Mouse (Mus musculus) lung, adult 2 months (tissue): ENCODE data around the gene Pars2. TPM values are rescaled to one million over a fixed set of nuclear protein-coding genes. Genes with fewer than 3 reads are reported as not detected.

ENCODE experiments used
- DNase-seq: peaks from one replicate; pipeline ENCODE4 v3.0.0; 2022
- H3K4me1 ChIP-seq: fragments of 200-500 bp; 2 replicates; pipeline ENCODE4 v1.6.1; 2011; ENCODE audit warnings: low read length; ENCODE audit not compliant: control insufficient read depth, insufficient read depth
- H3K4me3 ChIP-seq: fragments of 200-500 bp; replicated peaks from 2 replicates; pipeline ENCODE3; 2011; ENCODE audit warnings: low read depth, mild to moderate bottlenecking, control low read depth, low read length; ENCODE audit errors: extremely low read depth
- CTCF ChIP-seq: fragments of 200-500 bp; IDR thresholded peaks from 2 replicates; pipeline ENCODE4 v1.5.1; 2011; ENCODE audit warnings: mild to moderate bottlenecking, low read length, control low read depth; ENCODE audit not compliant: insufficient read depth
- POLR2A ChIP-seq: fragments of 200-500 bp; IDR thresholded peaks from 2 replicates; pipeline ENCODE4 v1.6.1; 2011; ENCODE audit warnings: low read depth, mild to moderate bottlenecking, control low read depth, low read length, borderline replicate concordance; ENCODE audit errors: extremely low read depth
- WGBS: fragments of 180-500 bp; shearing (Covaris S2); methylation state at CpG from one replicate; pipeline ENCODE4 v1.1.7; 2018; 5-methylcytosine and 5-hydroxymethylcytosine counted together
- polyA plus RNA-seq: library from polyadenylated mRNA; depleted of rRNA; stranded (reverse); fragments of >200 nt; gene quantifications from 2 replicates; pipeline ENCODE4 v1.2.3, GENCODE M21; 2012

Pars2 gene
- polyA plus RNA-seq, 1 experiment: 7.8 TPM

DNA sequence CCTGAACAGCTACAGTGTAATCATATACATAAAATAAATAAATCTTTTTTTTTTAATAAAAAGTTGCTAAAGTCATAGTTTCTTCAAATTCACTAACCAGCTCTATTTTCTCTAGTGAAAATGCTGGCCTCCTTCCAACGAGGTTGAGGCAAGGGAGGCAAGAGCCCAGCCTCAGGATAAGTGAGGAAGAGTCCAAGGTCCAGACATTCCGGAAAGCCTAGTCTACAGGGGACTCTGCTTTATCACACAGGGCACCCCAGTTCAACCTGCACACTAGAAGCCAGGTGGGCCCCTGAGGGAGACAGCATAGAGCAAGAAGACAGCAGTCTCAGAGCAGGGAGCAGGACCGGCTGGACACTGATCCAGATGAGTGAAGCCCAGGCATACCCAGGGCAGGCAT lies 29.4 kb upstream of the Pars2 start:
- WGBS: 48% methylated on average over 3 of the region's 3 CpGs
- TF ChIP-seq POLR2A (no peak), CTCF (no peak)
- DNase-seq: no peak
- Histone ChIP-seq H3K4me1 (no peaks in the 10 kb centered on the region), H3K4me3 (no peak overlapping the region)

DNA sequence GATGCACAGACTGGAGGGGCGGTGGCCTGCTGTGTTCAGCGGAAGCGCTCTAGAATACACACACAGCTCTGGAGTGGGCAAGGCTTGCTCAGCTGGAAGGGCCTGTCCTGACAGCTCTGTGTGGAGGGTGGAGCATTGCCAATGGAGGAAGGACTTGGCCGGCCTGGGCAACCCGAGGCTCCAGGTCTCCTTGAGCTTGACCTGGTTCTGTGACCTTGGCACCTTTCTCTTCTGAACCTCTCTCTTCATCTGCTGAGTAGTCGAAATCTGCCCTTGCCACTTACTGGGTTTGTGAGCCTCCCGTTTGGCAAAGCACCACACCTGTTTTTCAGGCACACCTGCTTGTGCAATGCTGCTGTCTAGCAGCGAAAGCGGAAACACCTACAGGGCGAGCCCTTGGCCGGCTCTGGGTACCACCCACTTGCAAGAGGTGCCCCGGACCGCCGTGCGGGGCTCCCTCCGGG lies 28.8 kb upstream of the Pars2 start, which contains the start of gene Ttc22:
Ttc22 (plus strand) TSS at position 403 of the 464 bp plus-strand sequence.
- Histone ChIP-seq H3K4me1 (no peaks in the 10 kb centered on the region), H3K4me3 (peak within 1 kb of the TSS; percentile 12)
- TF ChIP-seq POLR2A (no peak), CTCF (no peak)
- 18% methylated on average over 16 of the region's 16 CpGs for WGBS
- peak; percentile 69 for DNase-seq

DNA sequence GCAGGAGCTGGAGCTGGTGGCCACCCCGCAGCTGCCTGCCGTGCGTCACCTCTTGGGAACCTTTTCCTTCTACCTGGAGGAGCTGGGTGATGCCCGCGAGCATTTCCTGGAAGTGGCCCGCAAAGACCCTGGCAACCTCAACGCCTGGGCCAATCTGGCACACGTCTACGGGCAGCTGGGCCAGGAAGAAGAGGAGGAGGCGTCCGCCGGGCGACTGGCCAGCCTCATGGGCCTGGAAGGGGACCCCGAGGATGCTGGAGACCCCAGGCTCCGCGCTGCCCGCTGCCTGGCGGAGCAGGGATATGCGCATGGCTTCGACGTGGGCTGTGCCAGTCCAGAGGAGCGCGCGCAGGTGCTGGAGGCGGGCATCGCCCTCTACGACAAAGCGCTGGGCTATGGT lies 28.2 kb upstream of the Pars2 start:
- no peak for DNase-seq
- Histone ChIP-seq H3K4me1 (no peaks in the 10 kb centered on the region), H3K4me3 (no peak overlapping the region)
- 17% methylated on average over 28 of the region's 28 CpGs for WGBS
- TF ChIP-seq POLR2A: no peak
- TF ChIP-seq CTCF: no peak

GRCm38 (mm10) chr4:106624271-106624670 lies 26.6 kb upstream of the Pars2 start:
- TF ChIP-seq POLR2A: no peak
- no peak for TF ChIP-seq CTCF
- WGBS: 71% methylated on average over 10 of the region's 10 CpGs
- Histone ChIP-seq H3K4me3 (no peak overlapping the region), H3K4me1 (no peaks in the 10 kb centered on the region)
- DNase-seq: no peak

- no peak for DNase-seq
- Histone ChIP-seq H3K4me1 (peaks cover 2% of the 10 kb centered on the region; the same call in 1 of the 2 replicates), H3K4me3 (no peak overlapping the region)
- TF ChIP-seq CTCF (no peak), POLR2A (no peak)
- 70% methylated on average over 5 of the region's 5 CpGs for WGBS
These were observed 23.1 kb upstream of the Pars2 start for GRCm38 (mm10) chr4:106627809-106628208.

DNA sequence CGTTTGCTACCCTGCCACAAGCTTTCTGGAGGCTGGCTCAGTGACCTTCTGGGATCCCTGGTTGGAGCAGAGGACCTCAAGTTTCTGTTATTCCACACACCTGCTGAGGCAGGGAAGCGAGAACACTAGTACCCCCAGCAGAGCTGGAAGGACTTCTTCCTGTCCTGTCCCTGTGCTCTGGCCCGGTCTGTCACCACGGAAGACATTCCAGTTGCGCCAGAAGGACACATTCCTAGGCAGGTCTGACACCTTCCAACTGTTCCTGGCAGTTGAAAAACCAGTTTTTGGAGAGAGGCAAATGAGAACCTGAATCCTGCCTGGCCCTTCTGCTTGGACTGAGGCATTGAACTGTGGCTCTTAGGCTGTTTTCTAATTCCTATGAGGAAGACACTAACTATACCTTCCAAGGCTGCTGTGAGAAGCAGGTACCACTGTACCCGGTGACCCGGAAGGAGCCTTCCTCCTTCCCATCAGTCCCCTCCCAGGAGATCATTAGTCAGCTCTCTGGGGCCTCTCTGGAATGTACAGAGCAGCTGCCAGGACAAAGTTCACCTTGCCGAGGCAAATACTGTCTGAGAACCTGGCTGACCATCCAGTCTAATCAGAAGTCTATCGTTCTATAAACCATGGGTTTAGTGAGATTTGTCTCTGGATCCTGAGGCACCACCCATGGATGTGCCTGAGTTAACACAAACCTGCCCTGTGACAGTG lies 22.1 kb upstream of the Pars2 start:
- Histone ChIP-seq H3K4me3 (no peak overlapping the region), H3K4me1 (peaks cover 2% of the 10 kb centered on the region; the same call in 1 of the 2 replicates)
- WGBS: 27% methylated on average over 9 of the region's 9 CpGs
- no peak for TF ChIP-seq CTCF
- TF ChIP-seq POLR2A: no peak
- DNase-seq: no peak

DNA sequence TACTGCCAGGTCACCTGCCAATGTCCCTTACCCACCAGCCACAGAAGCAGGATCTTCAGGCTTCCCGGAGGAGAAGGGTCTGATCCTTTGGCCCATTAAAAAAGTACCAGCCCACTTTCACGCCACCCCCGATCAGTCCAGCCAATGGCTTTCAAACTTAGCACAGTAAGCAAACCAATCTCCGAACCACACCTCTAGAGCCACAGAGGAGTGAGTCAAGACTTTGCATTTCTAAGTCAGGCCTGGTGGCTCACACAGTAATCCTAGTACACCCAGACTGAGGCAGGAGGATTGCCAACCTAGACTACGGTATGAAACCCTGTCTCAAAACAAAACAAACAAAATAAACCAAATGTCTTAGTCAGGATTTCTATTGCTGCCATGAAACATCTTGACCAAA lies 21.5 kb upstream of the Pars2 start:
- WGBS: 58% methylated on average over 5 of the region's 5 CpGs
- H3K4me3 ChIP-seq: no peak overlapping the region
- H3K4me1 ChIP-seq: peaks cover 2% of the 10 kb centered on the region; the same call in 1 of the 2 replicates
- TF ChIP-seq CTCF: no peak
- no peak for TF ChIP-seq POLR2A
- no peak for DNase-seq

DNA sequence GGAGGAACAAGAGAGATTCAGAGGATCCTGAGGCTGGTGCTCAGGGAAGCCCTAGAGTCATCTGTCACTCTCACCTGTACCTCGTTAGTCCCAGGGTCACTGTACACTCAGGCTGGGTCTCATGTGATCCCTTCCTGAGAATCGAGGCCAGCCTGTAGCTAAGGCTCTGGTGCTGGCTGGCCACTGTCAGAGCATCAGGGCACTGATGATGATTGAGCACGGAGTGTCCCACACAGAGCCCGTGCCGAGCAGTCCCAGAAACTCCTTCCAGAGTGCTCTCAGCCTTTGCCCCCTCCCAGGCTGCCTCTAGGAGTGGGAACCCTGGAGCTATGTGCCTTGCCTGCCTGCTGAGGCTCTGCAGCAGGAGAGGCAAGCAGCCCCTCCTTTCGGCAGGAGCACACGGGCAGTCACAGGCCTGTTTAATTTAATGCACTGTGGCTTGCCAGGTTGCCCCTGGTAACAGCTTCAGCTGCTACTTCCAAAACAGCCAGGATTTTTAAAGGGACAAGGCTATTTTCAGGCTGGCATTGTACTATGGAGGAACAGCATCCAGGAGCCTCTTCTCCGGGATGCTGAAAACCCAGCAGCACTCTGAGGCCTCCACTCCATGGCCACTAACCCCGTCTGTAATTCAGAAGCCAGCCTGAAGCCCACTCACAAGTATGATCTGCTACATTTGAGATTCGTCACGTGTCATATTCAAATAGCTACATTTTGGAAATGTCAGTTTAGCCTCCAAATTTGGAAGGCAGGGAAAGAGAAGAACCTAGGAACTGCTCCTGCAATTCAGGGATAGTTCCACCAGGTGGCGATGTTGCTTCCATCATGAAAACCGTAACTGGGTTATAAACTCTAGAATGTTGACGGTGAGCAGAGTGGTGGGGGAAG lies 20.3 kb upstream of the Pars2 start:
- peaks cover 2% of the 10 kb centered on the region; the same call in 1 of the 2 replicates for H3K4me1 ChIP-seq
- DNase-seq: peak; percentile 54
- TF ChIP-seq CTCF (peak; percentile 35), POLR2A (no peak)
- no peak overlapping the region for H3K4me3 ChIP-seq
- WGBS: 23% methylated on average over 14 of the region's 14 CpGs

DNA sequence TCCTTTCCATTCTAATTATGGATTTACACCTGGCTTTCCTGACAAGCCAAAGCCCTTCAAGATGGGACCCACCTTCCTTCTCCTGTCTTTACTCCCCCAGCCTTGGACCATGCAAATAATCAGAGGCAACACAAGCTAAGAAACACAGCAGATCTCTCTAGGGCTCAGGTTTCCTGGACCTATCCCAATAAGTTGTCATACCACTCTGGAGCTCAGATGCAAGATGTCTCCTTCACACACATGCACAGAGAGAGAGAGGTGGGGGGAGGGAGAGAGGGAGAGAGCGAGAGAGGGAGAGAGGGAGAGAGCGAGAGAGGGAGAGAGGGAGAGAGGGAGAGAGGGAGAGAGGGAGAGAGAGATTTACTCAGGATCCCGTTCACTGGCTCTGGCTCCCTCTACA lies 18.6 kb upstream of the Pars2 start:
- Histone ChIP-seq H3K4me1 (peaks cover 2% of the 10 kb centered on the region; the same call in 1 of the 2 replicates), H3K4me3 (no peak overlapping the region)
- WGBS: 60% methylated on average over 1 of the region's 3 CpGs
- DNase-seq: no peak
- TF ChIP-seq POLR2A (no peak), CTCF (no peak)
